Mouse (Mus musculus) thymus, postnatal 10 days (tissue): ENCODE data around the gene Krt17.
"Not testable (repeated sequence)": the region's sequence is repeated elsewhere in the genome, so short reads cannot be mapped to it uniquely, and the experiment has no call there.

ENCODE experiments used
- DNase-seq, 2 experiments: peaks; one replicate each; pipeline ENCODE4 v3.0.0; 2021; ENCODE audit warnings: low spot score in 2 of 2

Krt17 gene

GRCm38 (mm10) chr11:100260514-100261234, at the start of gene Krt17:
Gene Krt17 (minus strand): TSS chr11:100261029.
- DNase-seq = no peak

GRCm38 (mm10) chr11:100308672-100309071, 47.8 kb upstream of the Krt17 start:
- not testable (repeated sequence) for DNase-seq

- DNase-seq = no peak
Measured at GRCm38 (mm10) chr11:100307900-100308299, 47.1 kb upstream of the Krt17 start.

GRCm38 (mm10) chr11:100301292-100301691, 40.5 kb upstream of the Krt17 start:
- DNase-seq = no peak

- peak; percentile 40 to 72 for DNase-seq
Measured at GRCm38 (mm10) chr11:100300293-100300692, 39.5 kb upstream of the Krt17 start.

- DNase-seq = peak; percentile 60 to 85
Measured at GRCm38 (mm10) chr11:100298274-100299036, 37.6 kb upstream of the Krt17 start.

- DNase-seq = peak in 1 of 2 experiments; percentile 35
Measured at GRCm38 (mm10) chr11:100297801-100298200, 37.0 kb upstream of the Krt17 start.

GRCm38 (mm10) chr11:100295308-100295707, 34.5 kb upstream of the Krt17 start:
- DNase-seq = peak; percentile 48 to 89

- DNase-seq = no peak
Measured at GRCm38 (mm10) chr11:100292884-100293283, 32.1 kb upstream of the Krt17 start.

- no peak for DNase-seq
Measured at GRCm38 (mm10) chr11:100290235-100290634, 29.4 kb upstream of the Krt17 start.

- no peak for DNase-seq
Measured at GRCm38 (mm10) chr11:100288942-100289341, 28.1 kb upstream of the Krt17 start.

GRCm38 (mm10) chr11:100287024-100287423, 26.2 kb upstream of the Krt17 start:
- DNase-seq = no peak

- no peak for DNase-seq
Measured at GRCm38 (mm10) chr11:100284988-100285387, 24.2 kb upstream of the Krt17 start.

- DNase-seq = peak; percentile 31 to 78
Measured at GRCm38 (mm10) chr11:100282549-100282948, 21.7 kb upstream of the Krt17 start.

- DNase-seq = peak; percentile 52 to 77
Measured at GRCm38 (mm10) chr11:100281596-100282544, 21.0 kb upstream of the Krt17 start.

GRCm38 (mm10) chr11:100278759-100279158, 17.9 kb upstream of the Krt17 start:
- no peak for DNase-seq

GRCm38 (mm10) chr11:100277726-100278480, 17.1 kb upstream of the Krt17 start:
- no peak for DNase-seq

GRCm38 (mm10) chr11:100275466-100275865, 14.6 kb upstream of the Krt17 start:
- no peak for DNase-seq

GRCm38 (mm10) chr11:100274719-100275118, 13.9 kb upstream of the Krt17 start:
- no peak for DNase-seq

GRCm38 (mm10) chr11:100271878-100272277, 11.0 kb upstream of the Krt17 start:
- DNase-seq = no peak

- DNase-seq = no peak
Measured at GRCm38 (mm10) chr11:100269821-100270332, 9.0 kb upstream of the Krt17 start, which contains the start of gene Krt42. Gene Krt42 (minus strand): TSS chr11:100269871.
